Mouse (Mus musculus) heart, adult 2 months (tissue): ENCODE data around the gene Cd4. TPM values are rescaled to one million over a fixed set of nuclear protein-coding genes. Genes with fewer than 3 reads are reported as not detected.
A peak's percentile ranks its signal among the peaks of the same experiment; 100 is the strongest.

Source experiments
- DNase-seq, 2 experiments: peaks; one replicate each; pipeline ENCODE4 v3.0.0; 2021
- H3K27ac ChIP-seq: fragments of 200-600 bp; 2 replicates; pipeline ENCODE4 v1.8.1; 2022
- H3K27me3 ChIP-seq: fragments of 200-500 bp; 2 replicates; pipeline ENCODE4 v1.6.1; 2012; ENCODE audit warnings: mild to moderate bottlenecking, low read length, inconsistent platforms, mixed read lengths; ENCODE audit not compliant: control insufficient read depth, insufficient read depth
- H3K36me3 ChIP-seq: fragments of 200-500 bp; 2 replicates; pipeline ENCODE4 v1.6.1; 2012; ENCODE audit warnings: low read length, inconsistent platforms; ENCODE audit not compliant: control insufficient read depth, insufficient read depth
- H3K4me1 ChIP-seq: fragments of 200-500 bp; 2 replicates; pipeline ENCODE4 v1.6.1; 2011; ENCODE audit warnings: low read length; ENCODE audit not compliant: control insufficient read depth, insufficient read depth
- H3K4me3 ChIP-seq: fragments of 200-600 bp; 2 replicates; pipeline ENCODE4 v1.8.1; 2022
- H3K79me2 ChIP-seq: fragments of 200-500 bp; replicated peaks from 2 replicates; pipeline ENCODE4 v1.6.1; 2012; ENCODE audit warnings: mild to moderate bottlenecking, inconsistent platforms, low read length, moderate library complexity, mixed read lengths; ENCODE audit not compliant: control insufficient read depth, insufficient read depth
- H3K9ac ChIP-seq: fragments of 200-500 bp; 2 replicates; pipeline ENCODE4 v1.6.1; 2012; ENCODE audit warnings: low read depth, mild to moderate bottlenecking, control low read depth, inconsistent platforms, low read length, mixed read lengths
- CTCF ChIP-seq: fragments of 200-600 bp; IDR thresholded peaks from 2 replicates; pipeline ENCODE4 v1.8.1; 2022; ENCODE audit warnings: antibody characterized with exemption, mild to moderate bottlenecking, moderate library complexity
- EP300 ChIP-seq: fragments of 200-500 bp; IDR thresholded peaks from 2 replicates; pipeline ENCODE4 v1.6.1; 2011; ENCODE audit warnings: low read depth, low read length, control low read depth; ENCODE audit not compliant: insufficient read depth
- POLR2A ChIP-seq: fragments of 200-500 bp; IDR thresholded peaks from 2 replicates; pipeline ENCODE4 v1.6.1; 2011; ENCODE audit warnings: mild to moderate bottlenecking, low read depth, low read length, control low read depth; ENCODE audit not compliant: insufficient read depth
- WGBS: fragments of 180-500 bp; shearing (Covaris S2); methylation state at CpG from one replicate; pipeline ENCODE4 v1.1.7; 2018; 5-methylcytosine and 5-hydroxymethylcytosine counted together
- intact Hi-C: fragments of 180-260 bp; cut with DNase I; formaldehyde crosslinking; loops from one replicate; pipeline ENCODE4 v1.15.1; 2025
- polyA plus RNA-seq: library from polyadenylated mRNA; depleted of rRNA; stranded (reverse); fragments of >200 nt; gene quantifications from 2 replicates; pipeline ENCODE4 v1.2.3, GENCODE M21; 2012
- total RNA-seq, 2 experiments: library from RNA; stranded (reverse); gene quantifications; 2 replicates each; pipeline ENCODE4 v1.2.3; 2021

The Cd4 gene
- total and polyA plus RNA-seq, 3 experiments, result 0.34 to 0.66 (median 0.57) TPM

GRCm38 (mm10) chr6:124865766-124866362, 22.2 kb downstream of the Cd4 start:
- WGBS, result 80% methylated on average over 18 of the region's 18 CpGs
- Histone ChIP-seq H3K4me1 (no peaks in the 10 kb centered on the region), H3K4me3 (no peak overlapping the region), H3K27me3 (no peaks in the 10 kb centered on the region), H3K27ac (no peak overlapping the region), H3K79me2 (no peaks in the 10 kb centered on the region), H3K36me3 (no peaks in the 10 kb centered on the region), H3K9ac (no peak overlapping the region)
- TF ChIP-seq POLR2A (no peak), CTCF (no peak), EP300 (no peak)
- intact Hi-C loops, result no loop called here
- DNase-seq, result no peak

GRCm38 (mm10) chr6:124863658-124864298, 24.2 kb downstream of the Cd4 start, which contains the start of gene Gpr162:
TSS of gene Gpr162 (minus strand) at chr6:124863983.
- peak; percentile 59 to 71 for DNase-seq
- Histone ChIP-seq H3K36me3 (no peaks in the 10 kb centered on the region), H3K27me3 (no peaks in the 10 kb centered on the region), H3K9ac (peak within 1 kb of the TSS; percentile 50), H3K79me2 (no peaks in the 10 kb centered on the region), H3K27ac (no peak within 1 kb of the TSS), H3K4me1 (peaks cover 1% of the 10 kb centered on the region; the same call in 1 of the 2 replicates), H3K4me3 (peak within 1 kb of the TSS; percentile 42)
- intact Hi-C loops, result loop anchor here (5.0 kb wide), 1 partner anchor 219 kb away; no protein-coding TSS in a partner anchor
- 2% methylated on average over 43 of the region's 43 CpGs for WGBS
- TF ChIP-seq POLR2A (no peak), CTCF (peak; percentile 42), EP300 (no peak)

- intact Hi-C loops, result loop anchor here (5.0 kb wide), 1 partner anchor 219 kb away; no protein-coding TSS in a partner anchor
Measured at GRCm38 (mm10) chr6:124863125-124863657, 24.8 kb downstream of the Cd4 start.

GRCm38 (mm10) chr6:124862406-124863124, 25.5 kb downstream of the Cd4 start:
- intact Hi-C loops, result loop anchor here (5.0 kb wide), 1 partner anchor 220 kb away; no protein-coding TSS in a partner anchor
- H3K4me3 ChIP-seq, result no peak overlapping the region
- H3K79me2 ChIP-seq, result no peaks in the 10 kb centered on the region
- no peaks in the 10 kb centered on the region for H3K27me3 ChIP-seq
- H3K36me3 ChIP-seq, result no peaks in the 10 kb centered on the region
- 15% methylated on average over 8 of the region's 8 CpGs for WGBS
- no peak overlapping the region for H3K27ac ChIP-seq
- TF ChIP-seq CTCF, result no peak
- TF ChIP-seq POLR2A, result no peak
- TF ChIP-seq EP300, result no peak
- H3K9ac ChIP-seq, result no peak overlapping the region
- no peak for DNase-seq
- peaks cover 1% of the 10 kb centered on the region; the same call in 1 of the 2 replicates for H3K4me1 ChIP-seq

More at GRCm38 (mm10) chr6:124863125-124863657, 24.8 kb downstream of the Cd4 start:
- no peak for TF ChIP-seq POLR2A
- no peak for TF ChIP-seq CTCF
- no peak for TF ChIP-seq EP300
- Histone ChIP-seq H3K79me2 (no peaks in the 10 kb centered on the region), H3K27me3 (no peaks in the 10 kb centered on the region), H3K27ac (no peak overlapping the region), H3K4me3 (peak overlapping the region; percentile 42), H3K36me3 (no peaks in the 10 kb centered on the region), H3K9ac (peak overlapping the region; percentile 26; the same call in 1 of the 2 replicates), H3K4me1 (peaks cover 1% of the 10 kb centered on the region; the same call in 1 of the 2 replicates)
- no peak for DNase-seq
- WGBS, result 1% methylated on average over 11 of the region's 16 CpGs

GRCm38 (mm10) chr6:124861802-124862201, 26.2 kb downstream of the Cd4 start:
- no peak for TF ChIP-seq CTCF
- no peak for TF ChIP-seq POLR2A
- no peak for TF ChIP-seq EP300
- no peak overlapping the region for H3K27ac ChIP-seq
- no peaks in the 10 kb centered on the region for H3K36me3 ChIP-seq
- peaks cover 1% of the 10 kb centered on the region; the same call in 1 of the 2 replicates for H3K4me1 ChIP-seq
- intact Hi-C loops, result loop anchor here (5.0 kb wide), 1 partner anchor 220 kb away; no protein-coding TSS in a partner anchor
- no peaks in the 10 kb centered on the region for H3K79me2 ChIP-seq
- no peak overlapping the region for H3K4me3 ChIP-seq
- no peaks in the 10 kb centered on the region for H3K27me3 ChIP-seq
- whole genome bisulfite sequencing, result 60% methylated on average over 3 of the region's 3 CpGs
- H3K9ac ChIP-seq, result no peak overlapping the region
- DNase-seq, result no peak
